Mouse (Mus musculus) forebrain, postnatal 0 days (tissue): Measurements from ENCODE around the gene Anxa6. TPM values are rescaled to one million over a fixed set of nuclear protein-coding genes. Genes with fewer than 3 reads are reported as not detected.
"Not testable (repeated sequence)": the region's sequence is repeated elsewhere in the genome, so short reads cannot be mapped to it uniquely, and the experiment has no call there.

ENCODE experiments used
- ATAC-seq: fragments of 200-750 bp; cut with Nextera tagmentation; 2 replicates; pipeline ENCODE4 v1.8.0; 2017; ENCODE audit warnings: mild to moderate bottlenecking, moderate library complexity
- DNase-seq: peaks from one replicate; pipeline ENCODE4 v3.0.0-alpha.2; 2015
- H3K27ac ChIP-seq: fragments of 300-500 bp; sonication (generic); 2 replicates; pipeline ENCODE4 v1.5.1; 2014; ENCODE audit warnings: low read depth, mild to moderate bottlenecking, antibody characterized with exemption, low read length, moderate library complexity, mixed read lengths
- H3K27me3 ChIP-seq: fragments of 300-500 bp; sonication (generic); 2 replicates; pipeline ENCODE4 v1.6.1; 2014; ENCODE audit warnings: mild to moderate bottlenecking, low read length, mixed read lengths; ENCODE audit not compliant: insufficient read depth
- H3K36me3 ChIP-seq: fragments of 300-500 bp; sonication (generic); 2 replicates; pipeline ENCODE4 v1.6.1; 2014; ENCODE audit warnings: mild to moderate bottlenecking, moderate library complexity; ENCODE audit not compliant: insufficient read depth
- H3K4me1 ChIP-seq: fragments of 300-500 bp; sonication (generic); 2 replicates; pipeline ENCODE4 v1.6.1; 2014; ENCODE audit warnings: antibody characterized with exemption; ENCODE audit not compliant: insufficient read depth
- H3K4me2 ChIP-seq: fragments of 300-500 bp; sonication (generic); 2 replicates; pipeline ENCODE4 v1.6.1; 2014; ENCODE audit warnings: low read depth, mild to moderate bottlenecking, moderate library complexity
- H3K4me3 ChIP-seq: fragments of 300-500 bp; sonication (generic); 2 replicates; pipeline ENCODE4 v1.5.1; 2014; ENCODE audit warnings: low read depth, low read length, mixed read lengths
- H3K9ac ChIP-seq: fragments of 300-500 bp; sonication (generic); 2 replicates; pipeline ENCODE4 v1.6.1; 2014; ENCODE audit warnings: mild to moderate bottlenecking
- H3K9me3 ChIP-seq: fragments of 300-500 bp; sonication (generic); 2 replicates; pipeline ENCODE4 v1.6.1; 2016; ENCODE audit warnings: low read length
- CTCF ChIP-seq: sonication (generic); IDR thresholded peaks from 2 replicates; pipeline ENCODE4 v1.5.1; 2016; ENCODE audit warnings: antibody characterized with exemption, control low read depth, low read depth
- WGBS: fragments of 180-500 bp; shearing (Covaris S2); extraction: QIAGEN DNeasy Blood & Tissue Kit; methylation state at CpG from one replicate; pipeline ENCODE4 v1.1.7; 2014; 5-methylcytosine and 5-hydroxymethylcytosine counted together
- polyA plus RNA-seq: library from polyadenylated mRNA; unstranded; fragments of >200 nt; fragmentation: Nextera tagmentation; extraction: Ambion mirVana; gene quantifications from 2 replicates; pipeline ENCODE4 v1.2.1, GENCODE M21; 2015
- total RNA-seq: library from RNA; depleted of rRNA; stranded (reverse); fragments of >200 nt; gene quantifications from 2 replicates; pipeline ENCODE4 v1.2.3, GENCODE M21; 2014

Anxa6 gene
- total and polyA plus RNA-seq, 2 experiments from 2014 or later: 50.2 to 52.3 TPM

- Histone ChIP-seq H3K9ac (no peak within 1 kb of the TSS), H3K4me1 (no peaks in the 10 kb centered on the region), H3K9me3 (no peaks in the 10 kb centered on the region), H3K4me3 (no peak within 1 kb of the TSS), H3K36me3 (no peaks in the 10 kb centered on the region), H3K4me2 (no peak within 1 kb of the TSS), H3K27me3 (no peaks in the 10 kb centered on the region), H3K27ac (no peak within 1 kb of the TSS)
- DNase-seq (no peak), ATAC-seq (no peak)
- 34% methylated on average over 6 of the region's 6 CpGs for WGBS
- no peak for TF ChIP-seq CTCF
Measured at GRCm38 (mm10) chr11:54962810-54963209, 70.4 kb downstream of the Anxa6 start, which contains the start of gene Tnip1. Gene Tnip1 (minus strand): TSS chr11:54962917.

DNA sequence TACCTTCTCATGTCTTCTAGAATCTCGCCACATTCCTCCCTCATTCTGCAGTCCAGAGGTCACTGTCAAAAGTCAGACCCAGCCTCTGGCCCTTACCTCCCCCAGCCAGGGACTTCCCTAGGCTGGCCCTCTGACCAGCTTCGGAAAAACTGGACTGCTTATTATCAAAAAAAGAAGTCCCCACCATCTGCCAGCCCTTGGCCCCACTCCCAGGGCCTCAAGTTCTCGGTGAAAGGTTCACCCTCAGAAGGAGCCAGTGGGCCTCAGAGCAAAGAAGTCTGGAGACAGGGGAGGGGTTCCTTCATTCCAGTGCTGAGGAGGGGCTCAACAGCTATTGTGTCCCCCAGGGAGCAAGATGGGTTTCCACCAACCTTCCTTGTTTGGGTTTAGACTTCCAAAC, 71.3 kb downstream of the Anxa6 start:
- DNase-seq (no peak), ATAC-seq (no peak)
- H3K4me1 ChIP-seq: no peaks in the 10 kb centered on the region
- H3K9me3 ChIP-seq: no peaks in the 10 kb centered on the region
- no peak overlapping the region for H3K4me3 ChIP-seq
- no peaks in the 10 kb centered on the region for H3K27me3 ChIP-seq
- 67% methylated on average over 3 of the region's 3 CpGs for WGBS
- no peak overlapping the region for H3K4me2 ChIP-seq
- no peak overlapping the region for H3K27ac ChIP-seq
- H3K36me3 ChIP-seq: no peaks in the 10 kb centered on the region
- H3K9ac ChIP-seq: no peak overlapping the region
- no peak for TF ChIP-seq CTCF

DNA sequence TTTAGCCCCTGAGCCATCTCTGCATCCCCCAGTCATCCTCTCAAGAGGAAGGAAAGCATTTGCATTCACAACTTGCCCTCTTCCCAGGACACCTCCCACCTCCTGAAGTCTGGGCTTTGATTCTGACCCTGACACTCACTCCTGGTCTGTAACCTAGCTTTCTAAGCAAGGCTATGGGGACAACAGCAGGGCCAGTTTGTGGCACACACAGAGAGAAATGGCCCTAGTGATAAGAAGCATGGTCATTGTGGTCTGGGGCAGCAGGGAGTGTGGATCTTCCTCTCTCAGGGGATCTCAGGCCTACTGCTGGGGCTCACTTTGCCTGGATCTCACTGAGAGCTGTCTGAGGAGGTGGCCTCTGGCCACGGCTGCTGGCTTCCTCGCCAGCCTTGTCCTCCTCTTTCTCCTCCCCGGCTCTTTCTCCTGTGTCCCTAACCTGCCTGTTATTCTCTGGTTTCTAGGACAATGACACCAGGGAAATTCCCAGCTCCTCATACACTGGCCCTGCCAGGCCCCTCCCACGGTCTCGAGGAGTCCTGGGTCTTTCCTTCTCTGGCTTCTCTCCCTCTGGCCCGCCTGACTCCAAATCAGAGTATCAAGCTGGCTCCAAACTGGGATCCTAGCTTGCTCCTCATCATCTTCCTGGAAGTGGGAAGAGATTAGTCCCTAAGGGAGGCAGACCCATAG, 71.9 kb downstream of the Anxa6 start:
- no peaks in the 10 kb centered on the region for H3K36me3 ChIP-seq
- no peak overlapping the region for H3K4me3 ChIP-seq
- no peak overlapping the region for H3K4me2 ChIP-seq
- 76% methylated on average over 6 of the region's 6 CpGs for WGBS
- TF ChIP-seq CTCF: no peak
- no peaks in the 10 kb centered on the region for H3K27me3 ChIP-seq
- no peaks in the 10 kb centered on the region for H3K4me1 ChIP-seq
- ATAC-seq (no peak), DNase-seq (no peak)
- H3K27ac ChIP-seq: no peak overlapping the region
- H3K9ac ChIP-seq: no peak overlapping the region
- H3K9me3 ChIP-seq: no peaks in the 10 kb centered on the region

DNA sequence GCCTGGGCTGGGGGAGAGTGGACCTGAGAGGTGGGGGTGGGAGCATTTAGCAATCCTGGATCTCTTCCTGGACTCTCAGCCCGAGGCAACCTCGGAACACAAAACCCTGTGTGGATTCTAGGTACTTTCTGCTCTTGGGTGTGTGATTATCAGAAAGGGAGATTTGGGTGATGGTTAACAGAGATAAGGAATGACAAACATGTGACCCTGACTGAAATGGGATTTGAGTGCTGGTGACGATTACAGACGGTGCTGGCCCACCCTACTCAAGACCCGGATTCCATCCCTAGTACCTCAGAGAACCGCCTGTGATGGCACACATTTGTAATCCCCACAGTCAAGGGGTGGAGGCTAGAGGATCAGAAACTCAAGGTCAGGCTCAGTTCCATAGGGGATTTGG, 73.0 kb downstream of the Anxa6 start:
- no peaks in the 10 kb centered on the region for H3K36me3 ChIP-seq
- no peak overlapping the region for H3K9ac ChIP-seq
- no peak overlapping the region for H3K4me3 ChIP-seq
- H3K9me3 ChIP-seq: no peaks in the 10 kb centered on the region
- TF ChIP-seq CTCF: no peak
- ATAC-seq: no peak
- no peak overlapping the region for H3K27ac ChIP-seq
- no peak overlapping the region for H3K4me2 ChIP-seq
- no peaks in the 10 kb centered on the region for H3K4me1 ChIP-seq
- 93% methylated on average over 6 of the region's 6 CpGs for WGBS
- no peak for DNase-seq
- no peaks in the 10 kb centered on the region for H3K27me3 ChIP-seq

DNA sequence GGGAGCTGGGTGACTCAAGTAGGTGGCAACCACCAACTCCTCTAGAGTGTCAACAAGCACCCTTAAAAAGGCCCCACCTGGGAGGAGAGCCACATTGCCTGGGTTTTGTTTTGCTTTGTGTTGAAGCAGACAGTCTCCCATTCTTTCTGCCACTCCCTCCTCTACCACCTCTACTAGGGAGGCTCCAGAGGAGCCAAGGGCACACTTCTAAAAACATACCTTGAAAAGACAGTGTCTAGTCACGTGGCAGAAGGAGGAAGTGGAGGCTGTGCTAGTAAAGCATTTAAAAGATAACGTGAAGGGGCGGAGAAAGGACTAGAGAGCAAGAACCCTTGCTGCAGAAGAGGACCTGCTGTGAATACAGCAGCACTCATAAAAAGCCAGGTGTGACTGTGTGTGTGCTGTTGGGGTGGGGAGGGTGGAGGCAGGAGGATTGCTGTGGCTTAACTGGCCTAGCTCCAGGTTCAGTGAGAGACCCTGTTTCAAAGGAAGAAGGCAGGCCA, 74.6 kb downstream of the Anxa6 start:
- Histone ChIP-seq H3K4me3 (no peak overlapping the region), H3K36me3 (no peaks in the 10 kb centered on the region), H3K4me1 (0 out of 2 replicates have a peak, but pooled peaks cover 6% of the 10 kb centered on the region), H3K27me3 (no peaks in the 10 kb centered on the region), H3K4me2 (no peak overlapping the region), H3K9me3 (no peaks in the 10 kb centered on the region), H3K9ac (no peak overlapping the region), H3K27ac (no peak overlapping the region)
- no peak for TF ChIP-seq CTCF
- no peak for ATAC-seq
- 61% methylated on average over 3 of the region's 3 CpGs for WGBS
- DNase-seq: no peak

GRCm38 (mm10) chr11:54957708-54958107, 75.5 kb downstream of the Anxa6 start:
- H3K27me3 ChIP-seq, H3K4me2 ChIP-seq, H3K4me3 ChIP-seq, ATAC-seq, H3K9ac ChIP-seq, H3K9me3 ChIP-seq, H3K27ac ChIP-seq, H3K36me3 ChIP-seq, DNase-seq, H3K4me1 ChIP-seq: not testable (repeated sequence)
- 94% methylated on average over 3 of the region's 3 CpGs for WGBS

DNA sequence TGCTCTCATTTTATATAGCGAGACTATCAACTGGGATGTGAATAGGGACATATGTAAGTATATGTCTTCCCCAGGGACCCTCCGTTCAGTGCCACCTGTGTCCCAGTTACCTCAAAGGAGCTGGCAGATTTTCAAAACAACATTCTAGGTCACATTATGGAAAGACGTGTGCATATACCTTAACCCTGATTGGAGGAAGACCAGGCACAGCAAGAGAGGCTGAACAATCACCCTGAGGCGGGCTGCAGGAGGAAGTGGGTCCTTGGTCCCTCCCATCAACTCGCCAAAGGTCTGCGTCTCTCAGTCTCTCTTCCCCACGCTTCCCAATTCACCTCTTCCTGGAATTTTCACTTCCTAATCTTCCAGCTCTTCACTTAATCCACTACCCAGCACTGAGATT, 76.3 kb downstream of the Anxa6 start:
- H3K36me3 ChIP-seq: no peaks in the 10 kb centered on the region
- H3K27me3 ChIP-seq: no peaks in the 10 kb centered on the region
- 0 out of 2 replicates have a peak, but pooled peaks cover 6% of the 10 kb centered on the region for H3K4me1 ChIP-seq
- WGBS: 56% methylated on average over 7 of the region's 7 CpGs
- DNase-seq: no peak
- TF ChIP-seq CTCF: no peak
- H3K27ac ChIP-seq: no peak overlapping the region
- no peak for ATAC-seq
- H3K9me3 ChIP-seq: no peaks in the 10 kb centered on the region
- H3K4me2 ChIP-seq: no peak overlapping the region
- H3K9ac ChIP-seq: no peak overlapping the region
- H3K4me3 ChIP-seq: no peak overlapping the region
